Mouse (Mus musculus): ENCODE data around the gene Zfp202. TPM values are rescaled to one million over a fixed set of nuclear protein-coding genes. Genes with fewer than 3 reads are reported as not detected.

The Zfp202 gene
- polyA plus RNA-seq, 1 experiment from 2014 or later: 4.1 TPM

DNA sequence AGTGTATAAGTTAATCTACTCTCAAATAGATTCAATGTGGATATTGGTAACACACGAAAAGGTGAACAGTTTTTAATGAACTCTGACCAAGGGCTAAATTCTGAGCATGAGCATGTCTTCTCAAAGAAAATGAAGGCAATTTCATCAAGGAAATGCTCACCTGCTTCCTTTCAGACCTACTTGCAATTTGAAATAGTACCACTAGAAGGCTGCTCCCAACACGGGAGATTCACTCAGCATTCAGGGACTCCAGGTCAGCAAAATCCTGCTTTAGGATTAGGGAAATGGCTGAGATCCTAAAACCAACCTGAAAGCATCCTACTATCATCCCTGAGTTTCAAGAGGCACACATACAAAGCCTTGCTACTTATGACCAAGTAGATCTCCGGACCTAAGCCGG is 32.2 kb downstream of the Zfp202 start:
- Histone ChIP-seq H3K27me3 (replicated peaks) (no peaks in the 10 kb centered on the region), H3K4me3 (replicated peaks) (no peak overlapping the region), H3K9me3 (no peaks in the 10 kb centered on the region), H3K4me1 (replicated peaks) (no peaks in the 10 kb centered on the region), H3K9ac (no peak overlapping the region), H3K27ac (no peak overlapping the region), H3K36me3 (no peaks in the 10 kb centered on the region), H3K4me2 (replicated peaks) (no peak overlapping the region)
- WGBS: 67% methylated on average over 4 of the region's 4 CpGs
- ATAC-seq: no peak

DNA sequence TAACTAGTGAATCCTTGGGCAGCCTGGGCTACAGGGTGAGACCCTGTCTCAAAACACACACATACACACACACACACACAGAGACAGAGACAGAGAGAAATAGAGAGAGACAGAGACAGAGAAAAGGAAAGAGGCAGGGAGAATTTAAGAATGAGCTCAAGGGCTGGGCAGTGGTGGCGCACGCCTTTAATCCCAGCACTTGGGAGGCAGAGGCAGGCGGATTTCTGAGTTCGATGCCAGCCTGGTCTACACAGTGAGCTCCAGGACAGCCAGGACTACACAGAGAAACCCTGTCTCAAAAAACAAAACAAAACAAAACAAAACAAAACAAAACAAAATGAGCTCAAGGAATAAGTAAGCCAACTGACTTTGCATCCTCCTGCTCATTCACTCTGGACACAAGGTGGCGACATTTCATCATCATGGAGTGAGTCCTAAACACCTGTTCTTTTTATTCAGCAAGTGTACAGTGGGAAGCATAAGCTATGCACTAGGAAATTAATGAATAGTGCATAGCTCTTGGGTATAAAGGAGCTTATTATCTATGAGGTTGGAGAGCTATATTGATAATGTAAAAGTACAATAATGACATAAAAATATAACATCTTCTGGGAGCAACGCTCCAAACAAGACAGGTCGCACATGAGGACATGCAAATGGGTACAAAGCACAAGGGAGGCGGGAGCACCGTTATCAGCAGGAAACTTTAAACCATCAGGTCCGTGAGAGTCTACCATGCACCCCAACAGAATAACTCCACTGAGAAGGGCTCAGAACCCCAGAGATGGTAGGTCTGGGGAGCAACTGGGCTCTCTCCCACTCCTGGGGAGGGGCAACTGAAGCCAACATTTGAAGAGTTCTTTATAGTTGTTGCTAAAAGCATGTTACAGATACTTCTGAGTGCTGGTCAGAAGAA is 36.0 kb downstream of the Zfp202 start:
- Histone ChIP-seq H3K27ac (no peak overlapping the region), H3K4me2 (replicated peaks) (no peak overlapping the region), H3K36me3 (no peaks in the 10 kb centered on the region), H3K9me3 (no peaks in the 10 kb centered on the region), H3K9ac (no peak overlapping the region), H3K4me1 (replicated peaks) (no peaks in the 10 kb centered on the region), H3K27me3 (replicated peaks) (no peaks in the 10 kb centered on the region), H3K4me3 (replicated peaks) (no peak overlapping the region)
- ATAC-seq: peak; percentile 82
- 73% methylated on average over 10 of the region's 10 CpGs for WGBS

DNA sequence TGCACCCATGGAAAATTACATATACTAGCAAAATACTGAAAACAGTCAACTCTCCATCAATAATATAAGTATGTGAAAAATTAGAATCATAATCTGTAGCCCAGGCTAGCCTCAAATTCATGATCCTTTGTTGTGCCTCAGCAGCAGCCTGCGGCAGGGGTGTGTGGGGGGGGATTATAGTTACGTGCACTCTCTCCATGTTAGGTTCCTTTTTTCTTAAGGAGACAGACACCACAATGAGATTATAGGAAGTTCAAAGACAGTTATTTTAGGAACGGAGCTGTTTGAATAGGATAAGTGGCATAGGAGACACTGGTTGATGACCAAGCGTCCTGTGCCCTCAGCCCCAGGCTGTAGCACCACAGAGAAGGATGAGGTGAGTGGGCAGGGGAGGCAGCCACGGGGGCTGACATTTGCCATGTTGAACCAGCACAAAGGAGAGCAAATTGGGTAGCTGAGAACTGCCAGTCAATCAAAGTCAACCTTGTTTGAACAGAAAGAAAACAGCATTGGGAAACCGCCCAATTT is 36.8 kb downstream of the Zfp202 start:
- Histone ChIP-seq H3K27ac (no peak overlapping the region), H3K4me3 (replicated peaks) (no peak overlapping the region), H3K27me3 (replicated peaks) (no peaks in the 10 kb centered on the region), H3K9me3 (no peaks in the 10 kb centered on the region), H3K4me1 (replicated peaks) (no peaks in the 10 kb centered on the region), H3K4me2 (replicated peaks) (no peak overlapping the region), H3K9ac (no peak overlapping the region), H3K36me3 (no peaks in the 10 kb centered on the region)
- no peak for ATAC-seq
- WGBS: 67% methylated on average over 6 of the region's 6 CpGs

DNA sequence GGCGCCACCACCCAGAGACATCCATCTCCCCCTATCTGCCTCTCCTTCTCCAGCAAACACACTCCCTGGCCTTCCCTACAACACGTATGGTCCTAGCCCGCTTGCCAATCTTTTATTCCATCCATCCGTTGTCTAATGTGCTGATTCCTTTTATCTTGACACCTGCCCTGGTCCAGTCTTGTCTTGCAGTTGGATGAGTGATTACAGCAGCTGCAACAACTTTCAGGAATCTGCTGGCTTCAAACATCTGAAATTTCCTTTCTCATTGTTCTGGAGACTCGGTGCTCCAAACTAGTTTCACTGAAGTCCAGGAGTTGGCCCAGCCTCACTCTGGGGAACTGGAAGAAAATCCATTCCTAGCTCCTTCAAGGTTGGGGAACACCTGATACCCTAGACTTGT is 37.4 kb downstream of the Zfp202 start:
- no peak for ATAC-seq
- H3K9ac ChIP-seq: no peak overlapping the region
- no peaks in the 10 kb centered on the region for H3K36me3 ChIP-seq
- WGBS: 68% methylated on average over 5 of the region's 5 CpGs
- H3K27ac ChIP-seq: no peak overlapping the region
- no peaks in the 10 kb centered on the region for H3K27me3 ChIP-seq (replicated peaks)
- H3K4me2 ChIP-seq (replicated peaks): no peak overlapping the region
- H3K4me3 ChIP-seq (replicated peaks): no peak overlapping the region
- H3K4me1 ChIP-seq (replicated peaks): no peaks in the 10 kb centered on the region
- no peaks in the 10 kb centered on the region for H3K9me3 ChIP-seq

DNA sequence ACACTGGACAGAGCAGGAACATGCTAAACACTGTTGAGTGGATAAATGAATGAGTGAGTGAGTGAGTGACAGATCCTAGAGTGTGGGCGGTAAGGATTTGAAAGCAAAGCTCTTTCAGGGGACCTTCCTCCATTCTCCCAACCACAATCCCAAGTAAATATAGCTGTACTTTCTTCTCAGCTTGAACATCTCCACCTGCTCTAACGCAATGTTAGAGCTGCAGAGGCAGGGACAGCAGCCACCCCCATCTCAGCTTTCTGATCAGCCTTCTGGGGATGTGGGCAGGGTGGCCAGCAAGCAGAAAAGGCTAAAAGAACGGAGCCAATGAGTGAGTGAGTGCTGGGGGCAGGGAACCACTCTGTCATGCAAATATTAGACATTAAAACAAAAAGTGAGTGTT is 38.9 kb downstream of the Zfp202 start:
- no peak overlapping the region for H3K9ac ChIP-seq

DNA sequence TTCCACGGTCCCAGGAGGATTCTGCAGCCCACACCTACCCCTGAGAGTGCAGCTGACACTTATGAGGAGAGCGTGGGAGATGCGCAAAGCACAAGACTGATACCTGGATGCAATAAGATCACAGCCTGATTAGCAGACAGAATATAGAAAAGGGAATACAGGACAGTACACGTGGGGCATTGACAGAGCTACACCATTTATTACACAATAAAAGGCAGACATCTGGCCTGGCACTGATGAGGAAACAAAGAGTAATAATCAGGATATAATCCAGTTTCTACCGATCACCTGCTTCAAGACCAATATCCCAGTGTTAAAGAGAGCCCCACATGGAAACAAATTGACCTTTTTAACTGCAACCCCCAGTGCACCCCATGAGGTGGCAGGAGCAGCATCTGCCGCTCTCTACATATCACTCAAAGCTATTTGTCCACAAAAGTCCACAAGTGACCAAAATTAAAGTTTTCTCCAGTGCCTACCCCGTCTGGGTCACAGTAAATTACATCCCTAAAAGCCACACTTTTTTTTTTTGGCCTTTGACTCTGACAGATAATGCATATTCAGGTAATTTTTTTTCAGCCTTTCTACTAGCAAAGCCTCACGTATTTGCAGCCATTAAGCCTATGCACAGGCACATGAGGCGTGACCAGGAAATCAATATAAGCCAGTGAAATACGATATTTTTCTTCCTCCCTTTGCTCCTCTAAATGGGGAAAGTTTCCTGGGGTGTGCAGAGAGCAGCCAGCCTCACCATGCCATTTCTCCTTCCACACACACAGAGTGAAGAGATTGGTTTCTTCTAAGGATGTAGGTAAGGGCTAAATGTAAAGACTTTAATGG is 42.3 kb downstream of the Zfp202 start:
- Histone ChIP-seq H3K9me3 (no peaks in the 10 kb centered on the region), H3K4me3 (replicated peaks) (no peak overlapping the region), H3K4me1 (replicated peaks) (no peaks in the 10 kb centered on the region), H3K27ac (no peak overlapping the region), H3K9ac (no peak overlapping the region), H3K36me3 (no peaks in the 10 kb centered on the region), H3K4me2 (replicated peaks) (no peak overlapping the region), H3K27me3 (replicated peaks) (no peaks in the 10 kb centered on the region)
- WGBS: 56% methylated on average over 10 of the region's 10 CpGs
- ATAC-seq: peak; percentile 56; the same call in 1 of the 2 replicates

More for the DNA sequence above, 38.9 kb downstream of the Zfp202 start:
- no peak overlapping the region for H3K4me3 ChIP-seq (replicated peaks)
- no peak overlapping the region for H3K4me2 ChIP-seq (replicated peaks)
- H3K36me3 ChIP-seq: no peaks in the 10 kb centered on the region
- ATAC-seq: no peak
- H3K9me3 ChIP-seq: no peaks in the 10 kb centered on the region
- 84% methylated on average over 3 of the region's 3 CpGs for WGBS
- no peak overlapping the region for H3K27ac ChIP-seq
- H3K27me3 ChIP-seq (replicated peaks): no peaks in the 10 kb centered on the region
- H3K4me1 ChIP-seq (replicated peaks): no peaks in the 10 kb centered on the region

DNA sequence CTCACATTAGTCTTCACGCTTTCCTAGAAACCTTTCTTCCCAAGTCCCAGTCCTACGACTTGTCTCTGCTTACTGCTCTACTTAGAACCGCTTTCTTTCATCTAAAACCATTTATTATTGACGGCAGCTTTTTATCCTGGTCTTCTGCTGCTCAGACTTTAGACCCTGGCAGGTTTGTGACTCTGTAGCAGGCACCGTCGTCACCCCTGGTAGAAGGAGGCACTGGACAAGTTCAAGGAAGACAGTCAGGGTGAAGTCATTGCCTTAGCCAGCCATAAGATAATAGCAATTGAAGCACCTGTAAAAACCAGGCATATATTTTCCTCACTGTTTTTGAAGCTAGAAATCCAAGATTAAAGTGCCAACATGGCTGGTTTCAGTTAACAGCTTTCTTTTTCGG is 43.1 kb downstream of the Zfp202 start:
- Histone ChIP-seq H3K4me2 (replicated peaks) (no peak overlapping the region), H3K36me3 (no peaks in the 10 kb centered on the region), H3K27ac (no peak overlapping the region), H3K9me3 (no peaks in the 10 kb centered on the region), H3K4me1 (replicated peaks) (no peaks in the 10 kb centered on the region), H3K9ac (no peak overlapping the region), H3K27me3 (replicated peaks) (no peaks in the 10 kb centered on the region; the same call in 1 of the 2 replicates), H3K4me3 (replicated peaks) (no peak overlapping the region)
- peak; percentile 59; the same call in 1 of the 2 replicates for ATAC-seq
- 81% methylated on average over 7 of the region's 7 CpGs for WGBS

DNA sequence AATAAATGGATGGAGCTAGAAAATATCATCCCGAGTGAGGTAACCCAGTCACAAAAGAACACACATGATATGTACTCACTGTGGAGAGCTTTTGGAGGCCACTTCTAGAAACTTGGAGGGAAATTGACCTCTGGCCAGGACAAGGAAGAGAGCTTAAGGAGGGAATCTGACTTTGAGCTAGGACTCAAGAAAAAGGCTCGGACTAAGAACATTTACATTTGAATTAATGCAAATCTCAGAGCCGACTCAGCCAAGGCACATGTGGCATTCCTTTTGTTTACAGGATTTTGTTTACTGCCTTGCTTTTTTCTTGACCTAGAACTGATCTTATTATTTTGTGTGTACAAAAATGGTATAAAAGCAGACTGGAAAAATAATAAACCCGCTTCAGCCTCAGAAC is 47.6 kb downstream of the Zfp202 start:
- Histone ChIP-seq H3K9me3 (no peaks in the 10 kb centered on the region), H3K27ac (no peak overlapping the region), H3K27me3 (replicated peaks) (no peaks in the 10 kb centered on the region; the same call in 1 of the 2 replicates), H3K36me3 (no peaks in the 10 kb centered on the region), H3K4me3 (replicated peaks) (no peak overlapping the region), H3K9ac (no peak overlapping the region), H3K4me1 (replicated peaks) (peaks cover 5% of the 10 kb centered on the region), H3K4me2 (replicated peaks) (no peak overlapping the region)
- WGBS: 46% methylated on average over 4 of the region's 4 CpGs
- no peak for ATAC-seq

DNA sequence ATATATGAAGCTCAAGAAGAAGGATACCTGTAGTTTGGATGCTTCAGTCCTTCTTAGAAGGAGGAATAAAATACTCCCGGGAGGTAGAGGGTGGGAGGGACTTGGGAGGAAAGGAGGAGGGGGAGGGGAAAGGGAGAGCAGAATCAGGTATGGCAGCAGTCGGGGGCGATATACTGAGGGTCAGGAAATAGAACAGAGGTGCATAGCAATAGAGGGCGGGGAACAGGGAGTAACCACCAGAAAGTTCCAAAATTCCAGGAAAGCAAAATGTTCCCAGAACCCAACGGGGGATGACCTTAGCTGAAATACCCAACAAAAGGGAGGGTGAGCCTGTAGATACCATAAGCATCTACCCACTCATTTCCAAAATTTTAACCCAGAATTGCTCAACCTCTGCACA is 48.2 kb downstream of the Zfp202 start:
- Histone ChIP-seq H3K27ac (no peak overlapping the region), H3K36me3 (no peaks in the 10 kb centered on the region), H3K27me3 (replicated peaks) (no peaks in the 10 kb centered on the region; the same call in 1 of the 2 replicates), H3K9ac (no peak overlapping the region), H3K4me1 (replicated peaks) (peaks cover 5% of the 10 kb centered on the region), H3K4me2 (replicated peaks) (no peak overlapping the region), H3K9me3 (no peaks in the 10 kb centered on the region), H3K4me3 (replicated peaks) (no peak overlapping the region)
- no peak for ATAC-seq
- 23% methylated on average over 5 of the region's 5 CpGs for WGBS

DNA sequence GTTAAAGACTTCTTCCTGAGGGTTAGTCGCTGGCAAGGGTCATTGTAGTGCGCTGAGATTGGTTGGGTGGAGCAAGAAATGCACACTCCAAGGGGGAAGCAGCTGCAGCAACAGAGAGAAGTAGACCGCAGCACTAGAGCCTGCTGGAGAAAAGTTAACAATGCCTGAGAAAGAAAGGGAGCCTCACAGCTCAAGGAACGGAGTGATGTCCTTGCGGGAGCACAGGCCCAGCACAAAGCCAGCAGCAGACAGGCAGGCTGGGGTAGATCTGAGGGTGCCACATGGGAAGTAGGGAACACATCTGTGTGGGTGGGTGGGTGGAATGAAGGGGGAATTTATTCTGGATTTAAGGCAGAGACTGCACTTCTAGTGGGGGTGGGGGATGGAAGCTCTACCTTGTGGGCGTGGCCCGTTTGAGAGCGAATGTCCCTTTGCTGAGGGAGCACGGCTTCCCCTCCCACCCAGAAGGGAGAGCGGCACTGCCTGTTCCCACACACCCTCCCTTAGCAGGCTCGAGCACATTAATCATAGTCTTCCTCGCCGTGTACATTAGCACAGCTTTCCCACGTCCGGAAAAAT is 49.2 kb downstream of the Zfp202 start:
- 2% methylated on average over 15 of the region's 15 CpGs for WGBS
- peak; percentile 85 for ATAC-seq

DNA sequence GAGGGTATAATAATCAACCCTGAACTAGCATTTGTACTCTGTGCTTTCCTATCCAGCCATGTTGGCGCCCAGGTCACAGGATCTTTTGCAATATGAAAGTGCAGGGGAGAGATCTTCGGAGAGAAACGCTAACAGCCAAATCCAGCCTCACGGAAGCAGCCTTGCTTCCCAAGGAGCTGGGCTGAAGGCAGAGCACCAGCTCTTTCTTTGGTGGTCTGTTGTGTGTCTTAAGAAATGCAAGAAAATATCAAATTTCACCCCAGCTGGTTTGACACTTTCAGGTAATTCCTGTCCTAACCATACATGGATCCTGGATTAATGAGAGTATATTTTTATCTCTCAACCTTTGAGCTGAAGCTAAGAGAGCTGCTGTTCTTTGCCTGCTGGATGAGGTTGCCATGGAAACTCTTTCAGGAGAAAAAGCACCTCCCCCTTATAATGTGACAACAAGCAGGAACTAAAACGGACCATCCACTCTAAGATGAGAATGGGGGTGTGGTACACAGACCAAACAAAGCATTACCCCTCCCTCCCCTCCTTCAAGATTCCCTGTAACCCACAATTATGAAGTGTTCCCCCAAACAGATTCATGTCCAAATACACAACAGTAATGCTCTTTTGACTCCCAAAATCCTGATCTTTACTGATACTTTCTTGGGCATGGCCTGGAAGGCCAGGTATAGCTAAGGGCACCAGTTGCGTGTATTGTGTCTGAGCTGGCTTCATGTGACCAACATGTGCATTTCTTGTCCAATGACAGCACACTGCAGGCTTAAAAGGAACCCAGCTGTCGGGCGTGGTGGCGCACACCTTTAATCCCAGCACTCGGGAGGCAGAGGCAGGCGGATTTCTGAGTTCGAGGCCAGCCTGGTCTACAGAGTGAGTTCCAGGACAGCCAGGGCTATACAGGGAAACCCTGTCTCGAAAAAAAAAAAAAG is 50.1 kb downstream of the Zfp202 start:
- Histone ChIP-seq H3K36me3 (no peaks in the 10 kb centered on the region), H3K9me3 (no peaks in the 10 kb centered on the region), H3K9ac (no peak overlapping the region; the same call in 1 of the 2 replicates), H3K4me3 (replicated peaks) (peak overlapping the region; percentile 31), H3K27ac (no peak overlapping the region), H3K27me3 (replicated peaks) (no peaks in the 10 kb centered on the region; the same call in 1 of the 2 replicates), H3K4me1 (replicated peaks) (peaks cover 9% of the 10 kb centered on the region), H3K4me2 (replicated peaks) (peak overlapping the region; percentile 60)
- 53% methylated on average over 13 of the region's 13 CpGs for WGBS
- peak; percentile 52 for ATAC-seq

More for the DNA sequence above, 49.2 kb downstream of the Zfp202 start:
- H3K9me3 ChIP-seq: no peaks in the 10 kb centered on the region
- no peaks in the 10 kb centered on the region for H3K36me3 ChIP-seq
- no peak overlapping the region for H3K27ac ChIP-seq
- no peaks in the 10 kb centered on the region; the same call in 1 of the 2 replicates for H3K27me3 ChIP-seq (replicated peaks)
- H3K4me3 ChIP-seq (replicated peaks): peak overlapping the region; percentile 31
- H3K4me2 ChIP-seq (replicated peaks): peak overlapping the region; percentile 60
- H3K9ac ChIP-seq: no peak overlapping the region
- peaks cover 9% of the 10 kb centered on the region for H3K4me1 ChIP-seq (replicated peaks)
